ENCODE assay signal across 22 mouse cellular contexts in the genomic region with DNA sequence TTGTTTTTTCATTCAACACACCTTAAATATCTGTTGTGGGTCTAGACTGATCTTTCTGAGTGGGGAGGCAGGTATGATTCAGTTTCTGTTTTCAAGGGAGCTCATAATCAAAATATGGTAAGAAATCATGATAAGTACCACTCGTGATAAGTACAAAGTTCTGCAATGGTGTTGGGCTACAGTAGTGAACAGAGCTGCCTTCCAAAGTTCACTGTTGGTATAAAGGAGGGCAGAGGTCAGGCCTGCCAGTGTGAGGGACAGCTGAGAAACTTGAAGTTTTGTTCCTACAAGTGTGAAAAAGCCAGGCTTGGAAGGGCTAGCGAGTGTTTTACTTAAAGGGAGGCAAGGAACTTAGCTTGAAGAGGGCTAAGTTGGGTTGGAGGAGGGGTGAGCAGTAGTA. TPM values are rescaled to one million over a fixed set of nuclear protein-coding genes. Genes with fewer than 3 reads are reported as not detected.
DNase-seq lines count a peak whose midpoint lies in the region; ATAC-seq and TF ChIP-seq lines count a peak whose summit lies in the region.
"Had no signal": no experiment of that assay in that cellular context is flagged by ENCODE, and none has a peak within 500 bp of the region (broad histone marks: within the 10 kb centered on the region; RNA-seq: fewer than 3 reads in every experiment).

No protein-coding gene starts in this region.

- intact Hi-C loops in heart, adult 2 months (cut with DNase I), result no loop called here

- H3K27ac ChIP-seq in heart, adult 2 months, result no peak overlapping the region
- no peak overlapping the region for H3K27ac ChIP-seq in kidney, adult 2 months (ENCODE audit: insufficient read depth, low read depth, low read length)
- H3K27ac ChIP-seq in intestine, postnatal 0 days (ENCODE audit: low read depth, low read length), result peak overlapping the region; percentile 15; the same call in 1 of the 2 replicates
- H3K27ac ChIP-seq in small intestine, adult 2 months (ENCODE audit: insufficient read depth, low read depth, low read length), result peak overlapping the region; percentile 77
- no peak overlapping the region for H3K27ac ChIP-seq in forebrain, embryonic 10.5 days
- H3K27ac ChIP-seq: embryonic facial prominence, embryonic 15.5 days; forebrain, embryonic 15.5 days; hindbrain, embryonic 10.5 days; hindbrain, embryonic 14.5 days had no signal

- ATAC-seq in intestine, postnatal 0 days, result peak; percentile 65
- ATAC-seq: CD4-positive, CD25-positive, alpha-beta regulatory T cell, adult 4 months; forebrain, embryonic 15.5 days had no signal

- no peaks in the 10 kb centered on the region for H3K4me1 ChIP-seq in heart, adult 2 months (ENCODE audit: control insufficient read depth, insufficient read depth, low read length)
- peaks cover 11% of the 10 kb centered on the region for H3K4me1 ChIP-seq in kidney, adult 2 months (ENCODE audit: control insufficient read depth, insufficient read depth, low read length)
- H3K4me1 ChIP-seq in intestine, postnatal 0 days (replicated peaks; ENCODE audit: control insufficient read depth, insufficient read depth, low read length), result peaks cover 2% of the 10 kb centered on the region; the same call in 1 of the 2 replicates
- H3K4me1 ChIP-seq in small intestine, adult 2 months (ENCODE audit: control insufficient read depth, insufficient read depth, insufficient read length, low read length), result peaks cover 14% of the 10 kb centered on the region; the same call in 1 of the 2 replicates
- H3K4me1 ChIP-seq in forebrain, embryonic 10.5 days, result peaks cover 19% of the 10 kb centered on the region

- no peak overlapping the region for H3K4me3 ChIP-seq in heart, adult 2 months
- no peak overlapping the region for H3K4me3 ChIP-seq in kidney, adult 2 months (ENCODE audit: insufficient read depth, low read depth, low read length)
- H3K4me3 ChIP-seq in intestine, postnatal 0 days (ENCODE audit: low read depth, low read length), result no peak overlapping the region
- no peak overlapping the region for H3K4me3 ChIP-seq in small intestine, adult 2 months (ENCODE audit: low read depth, low read length)
- no peak overlapping the region for H3K4me3 ChIP-seq in forebrain, embryonic 10.5 days
- H3K4me3 ChIP-seq: embryonic facial prominence, embryonic 15.5 days; erythroblast, embryonic 14.5 days; forebrain, embryonic 15.5 days; heart, embryonic 12.5 days; hindbrain, embryonic 10.5 days had no signal

- H3K9me3 ChIP-seq in intestine, postnatal 0 days (ENCODE audit: control insufficient read depth), result no peaks in the 10 kb centered on the region
- H3K9me3 ChIP-seq in forebrain, embryonic 10.5 days, result no peaks in the 10 kb centered on the region
- H3K9me3 ChIP-seq: embryonic facial prominence, embryonic 15.5 days; forebrain, embryonic 15.5 days; G1E; heart, embryonic 12.5 days; hindbrain, embryonic 10.5 days had no signal

- peaks cover 3% of the 10 kb centered on the region for H3K27me3 ChIP-seq in heart, adult 2 months (ENCODE audit: control insufficient read depth, insufficient read depth, low read length)
- no peaks in the 10 kb centered on the region for H3K27me3 ChIP-seq in kidney, adult 2 months (replicated peaks; ENCODE audit: control insufficient read depth, insufficient read depth, low read length)
- no peaks in the 10 kb centered on the region for H3K27me3 ChIP-seq in intestine, postnatal 0 days (replicated peaks; ENCODE audit: control insufficient read depth, insufficient read depth, low read length)
- no peaks in the 10 kb centered on the region for H3K27me3 ChIP-seq in small intestine, adult 2 months (ENCODE audit: control insufficient read depth, insufficient read depth, low read length)
- peaks cover 34% of the 10 kb centered on the region for H3K27me3 ChIP-seq in forebrain, embryonic 10.5 days (ENCODE audit: poor library complexity, severe bottlenecking)

- 74% methylated on average over 2 of the region's 2 CpGs for WGBS in heart, adult 2 months
- WGBS in kidney, adult 2 months, result 62% methylated on average over 2 of the region's 2 CpGs
- WGBS in intestine, postnatal 0 days, result 55% methylated on average over 2 of the region's 2 CpGs
- WGBS in small intestine, adult 2 months, result 53% methylated on average over 2 of the region's 2 CpGs
- 84% methylated on average over 2 of the region's 2 CpGs for WGBS in forebrain, embryonic 10.5 days

- peak; percentile 27 for DNase-seq in heart, adult 11 months
- DNase-seq in heart, adult 2 months, result no peak
- peak; percentile 60 for DNase-seq in kidney, adult 2 months
- DNase-seq in kidney, postnatal 4 days, result no peak
- DNase-seq in forebrain, embryonic 10.5 days (ENCODE audit: extremely low spot score, low spot score), result no peak
- DNase-seq: adrenal gland, adult 8-10 months; adrenal gland, postnatal 36 days; B cell, adult 2 months; cerebellum, adult 8-10 months; cerebellum, postnatal 14 days; embryo, embryonic 11 days had no signal

- no peaks in the 10 kb centered on the region for H3K79me2 ChIP-seq in heart, adult 2 months (replicated peaks; ENCODE audit: control insufficient read depth, insufficient read depth, low read length)

- peak overlapping the region; percentile 9; the same call in 1 of the 2 replicates for H3K4me2 ChIP-seq in intestine, postnatal 0 days (replicated peaks; ENCODE audit: low read depth)
- H3K4me2 ChIP-seq: embryonic facial prominence, embryonic 15.5 days; forebrain, embryonic 15.5 days; heart, embryonic 12.5 days; hindbrain, embryonic 14.5 days had no signal

- TF ChIP-seq POLR2A in heart, adult 2 months (IDR thresholded peaks at IDR 0.05; ENCODE audit: insufficient read depth, low read depth, low read length), result no peak
- TF ChIP-seq POLR2A in kidney, adult 2 months (IDR thresholded peaks at IDR 0.05; ENCODE audit: low read depth, low read length), result no peak
- no peak for TF ChIP-seq POLR2A in small intestine, adult 2 months (IDR thresholded peaks at IDR 0.05; ENCODE audit: low read depth, low read length)

- H3K36me3 ChIP-seq in heart, adult 2 months (ENCODE audit: control insufficient read depth, insufficient read depth, low read length), result no peaks in the 10 kb centered on the region
- H3K36me3 ChIP-seq in kidney, adult 2 months (ENCODE audit: control insufficient read depth, insufficient read depth, low read length), result no peaks in the 10 kb centered on the region
- no peaks in the 10 kb centered on the region for H3K36me3 ChIP-seq in intestine, postnatal 0 days (ENCODE audit: control insufficient read depth, insufficient read depth)
- peaks cover 5% of the 10 kb centered on the region for H3K36me3 ChIP-seq in small intestine, adult 2 months (ENCODE audit: control insufficient read depth, insufficient read depth, low read length)
- H3K36me3 ChIP-seq in forebrain, embryonic 10.5 days (replicated peaks), result no peaks in the 10 kb centered on the region
- H3K36me3 ChIP-seq: embryonic facial prominence, embryonic 15.5 days; forebrain, embryonic 15.5 days; G1E; heart, embryonic 12.5 days; hindbrain, embryonic 10.5 days had no signal

- H3K9ac ChIP-seq in heart, adult 2 months (ENCODE audit: low read depth, low read length), result no peak overlapping the region
- no peak overlapping the region for H3K9ac ChIP-seq in intestine, postnatal 0 days (ENCODE audit: low read depth, low read length)
- H3K9ac ChIP-seq: embryonic facial prominence, embryonic 15.5 days; forebrain, embryonic 15.5 days; heart, embryonic 12.5 days; hindbrain, embryonic 14.5 days had no signal

- TF ChIP-seq CTCF in heart, adult 2 months (IDR thresholded peaks at IDR 0.05), result no peak
- TF ChIP-seq CTCF in kidney, adult 2 months (conservative IDR thresholded peaks at IDR 0.05; ENCODE audit: insufficient read depth, insufficient read length, low read depth, low read length), result no peak
- TF ChIP-seq CTCF in intestine, postnatal 0 days (IDR thresholded peaks at IDR 0.05; ENCODE audit: low read depth), result no peak
- no peak for TF ChIP-seq CTCF in small intestine, adult 2 months (IDR thresholded peaks at IDR 0.05; ENCODE audit: extremely low read depth, insufficient read length, insufficient replicate concordance, low read depth, low read length)

- no peak for TF ChIP-seq EP300 in heart, adult 2 months (IDR thresholded peaks at IDR 0.05; ENCODE audit: insufficient read depth, low read depth, low read length)

RNA-seq across cellular contexts. Expression of a gene that starts 4.2 kb away (rescaled TPM):
- under 1 TPM; 0.10 to 0.14 TPM for total RNA-seq in heart, adult 2 months (2021)
- polyA plus RNA-seq in heart, adult 2 months (2012; rRNA removed), result 0.23 and 0.26 TPM in 2 replicates
- 16.3 and 18.2 TPM in 2 replicates for polyA plus RNA-seq in kidney, adult 2 months (2012; rRNA removed)
- polyA plus RNA-seq in intestine, postnatal 0 days (2015; fragmentation: Nextera tagmentation; extraction: Ambion mirVana), result 32.9 and 33.1 TPM in 2 replicates
- 21.6 and 30.5 TPM in 2 replicates for polyA plus RNA-seq in small intestine, adult 2 months (2012; rRNA removed)
- polyA plus RNA-seq in forebrain, embryonic 10.5 days (2016; fragmentation: Nextera tagmentation; extraction: Ambion mirVana), result 6.6 and 8.4 TPM in 2 replicates
- total RNA-seq: gastrocnemius, adult 8-10 months had no signal
- polyA plus RNA-seq: erythroblast, embryonic 14.5 days; G1E had no signal

Comparison
In these comparisons a context has a peak if more than half of its experiments do, and no peak if none do; other contexts are left out.
1. DNase-seq: peak in heart, adult 11 months (single experiment) and kidney, adult 2 months (single experiment); none in heart, adult 2 months (0 of 2), kidney, postnatal 4 days (0 of 2) and forebrain, embryonic 10.5 days (single experiment).
2. H3K27ac ChIP-seq: peak in intestine, postnatal 0 days (single experiment) and small intestine, adult 2 months (single experiment); none in heart, adult 2 months (single experiment), kidney, adult 2 months (single experiment) and forebrain, embryonic 10.5 days (single experiment).